Mouse (Mus musculus) midbrain, postnatal 0 days (tissue): Measurements from ENCODE around the gene Depdc5. TPM values are rescaled to one million over a fixed set of nuclear protein-coding genes. Genes with fewer than 3 reads are reported as not detected.
"Not testable (repeated sequence)": the region's sequence is repeated elsewhere in the genome, so short reads cannot be mapped to it uniquely, and the experiment has no call there.

Experiments used
- ATAC-seq: fragments of 200-750 bp; cut with Nextera tagmentation; 2 replicates; pipeline ENCODE4 v1.8.0; 2017; ENCODE audit warnings: moderate number of reproducible peaks, mild to moderate bottlenecking, moderate TSS enrichment, moderate library complexity; ENCODE audit not compliant: low FRiP score
- DNase-seq: peaks from one replicate; pipeline ENCODE4 v3.0.0-alpha.2; 2015; ENCODE audit warnings: low spot score
- H3K27ac ChIP-seq: fragments of 300-500 bp; sonication (generic); 2 replicates; pipeline ENCODE4 v1.5.1; 2014; ENCODE audit warnings: low read depth, mild to moderate bottlenecking, low read length, mixed read lengths
- H3K27me3 ChIP-seq: fragments of 300-500 bp; sonication (generic); 2 replicates; pipeline ENCODE4 v1.6.1; 2014; ENCODE audit warnings: low read length, control low read depth, mixed read lengths; ENCODE audit not compliant: insufficient read depth
- H3K36me3 ChIP-seq: fragments of 300-500 bp; sonication (generic); 2 replicates; pipeline ENCODE4 v1.6.1; 2014; ENCODE audit warnings: low read length, control low read depth, mixed read lengths; ENCODE audit not compliant: insufficient read depth
- H3K4me1 ChIP-seq: fragments of 300-500 bp; sonication (generic); 2 replicates; pipeline ENCODE4 v1.6.1; 2014; ENCODE audit warnings: mild to moderate bottlenecking, control low read depth, antibody characterized with exemption, low read length, mixed read lengths; ENCODE audit not compliant: insufficient read depth
- H3K4me2 ChIP-seq: fragments of 300-500 bp; sonication (generic); 2 replicates; pipeline ENCODE4 v1.6.1; 2014; ENCODE audit warnings: low read depth, mild to moderate bottlenecking, low read length, mixed read lengths; ENCODE audit not compliant: poor library complexity, severe bottlenecking
- H3K4me3 ChIP-seq: fragments of 300-500 bp; sonication (generic); 2 replicates; pipeline ENCODE4 v1.5.1; 2014; ENCODE audit warnings: low read depth, mild to moderate bottlenecking, low read length, moderate library complexity
- H3K9ac ChIP-seq: fragments of 300-500 bp; sonication (generic); replicated peaks from 2 replicates; pipeline ENCODE4 v1.6.1; 2014; ENCODE audit warnings: mild to moderate bottlenecking, low read length, moderate library complexity, mixed read lengths; ENCODE audit not compliant: poor library complexity, severe bottlenecking
- H3K9me3 ChIP-seq: fragments of 300-500 bp; sonication (generic); 2 replicates; pipeline ENCODE4 v1.6.1; 2016; ENCODE audit warnings: low read length, control low read depth
- CTCF ChIP-seq: IDR thresholded peaks from 2 replicates; pipeline ENCODE4 v1.5.1; 2016; ENCODE audit warnings: antibody characterized with exemption, mild to moderate bottlenecking
- WGBS: fragments of 180-500 bp; shearing (Covaris S2); extraction: QIAGEN DNeasy Blood & Tissue Kit; methylation state at CpG from one replicate; pipeline ENCODE4 v1.1.7; 2014; 5-methylcytosine and 5-hydroxymethylcytosine counted together
- polyA plus RNA-seq: library from polyadenylated mRNA; unstranded; fragments of >200 nt; fragmentation: Nextera tagmentation; extraction: Ambion mirVana; gene quantifications from 2 replicates; pipeline ENCODE4 v1.2.1, GENCODE M21; 2015
- total RNA-seq: library from RNA; depleted of rRNA; stranded (reverse); fragments of >200 nt; gene quantifications from 2 replicates; pipeline ENCODE4 v1.2.3, GENCODE M21; 2014

The Depdc5 gene
- total and polyA plus RNA-seq, 2 experiments from 2014 or later: 15.1 to 37.5 TPM

GRCm38 (mm10) chr5:32853731-32854507, 9.6 kb upstream of the Depdc5 start, which contains the start of gene Prr14l:
TSS of gene Prr14l (minus strand) at chr5:32854256.
- Histone ChIP-seq H3K27me3 (no peaks in the 10 kb centered on the region), H3K36me3 (no peaks in the 10 kb centered on the region), H3K4me2 (peak within 1 kb of the TSS; percentile 77), H3K4me3 (peak within 1 kb of the TSS; percentile 90), H3K9me3 (no peaks in the 10 kb centered on the region), H3K4me1 (peaks cover 4% of the 10 kb centered on the region), H3K27ac (peak within 1 kb of the TSS; percentile 73), H3K9ac (peak within 1 kb of the TSS; percentile 93)
- TF ChIP-seq CTCF: 0 out of 2 replicates have a peak, but pooled peaks have one; percentile 2
- DNase-seq (peak; percentile 96), ATAC-seq (peak; percentile 99)
- 1% methylated on average over 46 of the region's 51 CpGs for WGBS

- WGBS: 85% methylated on average over 4 of the region's 4 CpGs
- no peak for TF ChIP-seq CTCF
Observed at GRCm38 (mm10) chr5:32854818-32855217, 8.7 kb upstream of the Depdc5 start.

GRCm38 (mm10) chr5:32855274-32855673, 8.2 kb upstream of the Depdc5 start:
- H3K9ac ChIP-seq, H3K9me3 ChIP-seq, H3K27me3 ChIP-seq, H3K36me3 ChIP-seq, DNase-seq, H3K4me1 ChIP-seq, ATAC-seq, H3K4me3 ChIP-seq, H3K27ac ChIP-seq, H3K4me2 ChIP-seq: not testable (repeated sequence)
- 100% methylated on average over 2 of the region's 3 CpGs for WGBS

More at GRCm38 (mm10) chr5:32854818-32855217, 8.7 kb upstream of the Depdc5 start:
- Histone ChIP-seq H3K27ac (peak overlapping the region; percentile 43; the same call in 1 of the 2 replicates), H3K36me3 (no peaks in the 10 kb centered on the region), H3K4me2 (no peak overlapping the region), H3K9ac (no peak overlapping the region), H3K4me1 (peaks cover 4% of the 10 kb centered on the region), H3K27me3 (no peaks in the 10 kb centered on the region), H3K4me3 (no peak overlapping the region), H3K9me3 (no peaks in the 10 kb centered on the region)
- DNase-seq: no peak
- no peak for ATAC-seq

GRCm38 (mm10) chr5:32857781-32858220, 5.7 kb upstream of the Depdc5 start:
- H3K4me3 ChIP-seq: peak overlapping the region; percentile 47
- 0 out of 2 replicates have a peak overlapping the region, but pooled peaks have one; percentile 21 for H3K27ac ChIP-seq
- H3K4me1 ChIP-seq: no peaks in the 10 kb centered on the region; the same call in 1 of the 2 replicates
- H3K36me3 ChIP-seq: no peaks in the 10 kb centered on the region
- peak overlapping the region; percentile 54 for H3K9ac ChIP-seq
- H3K27me3 ChIP-seq: no peaks in the 10 kb centered on the region
- peak; percentile 46 for TF ChIP-seq CTCF
- WGBS: 3% methylated on average over 6 of the region's 6 CpGs
- ATAC-seq: no peak
- peak overlapping the region; percentile 51 for H3K4me2 ChIP-seq
- peak; percentile 53 for DNase-seq
- no peaks in the 10 kb centered on the region for H3K9me3 ChIP-seq

GRCm38 (mm10) chr5:32861082-32861481, 2.4 kb upstream of the Depdc5 start:
- ATAC-seq (no peak), DNase-seq (no peak)
- H3K4me1 ChIP-seq: peaks cover 2% of the 10 kb centered on the region; the same call in 1 of the 2 replicates
- no peak for TF ChIP-seq CTCF
- H3K4me3 ChIP-seq: no peak overlapping the region
- no peak overlapping the region for H3K27ac ChIP-seq
- no peaks in the 10 kb centered on the region for H3K36me3 ChIP-seq
- H3K9me3 ChIP-seq: no peaks in the 10 kb centered on the region
- no peak overlapping the region for H3K9ac ChIP-seq
- H3K4me2 ChIP-seq: no peak overlapping the region
- WGBS: 95% methylated on average over 1 of the region's 1 CpGs
- no peaks in the 10 kb centered on the region for H3K27me3 ChIP-seq

- H3K27ac ChIP-seq: no peak overlapping the region
- no peaks in the 10 kb centered on the region for H3K9me3 ChIP-seq
- DNase-seq (no peak), ATAC-seq (no peak)
- no peak overlapping the region for H3K4me3 ChIP-seq
- H3K9ac ChIP-seq: no peak overlapping the region
- peak overlapping the region; percentile 80; the same call in 1 of the 2 replicates for H3K4me2 ChIP-seq
- H3K36me3 ChIP-seq: no peaks in the 10 kb centered on the region
- no peak for TF ChIP-seq CTCF
- H3K27me3 ChIP-seq: no peaks in the 10 kb centered on the region
- WGBS: 82% methylated on average over 6 of the region's 6 CpGs
- H3K4me1 ChIP-seq: peaks cover 2% of the 10 kb centered on the region; the same call in 1 of the 2 replicates
Observed at GRCm38 (mm10) chr5:32862469-32863132, 900 bp upstream of the Depdc5 start.
